Mouse (Mus musculus): ENCODE measurements around the gene Ube2d2b. TPM values are rescaled to one million over a fixed set of nuclear protein-coding genes. Genes with fewer than 3 reads are reported as not detected.

Ube2d2b gene
- total RNA-seq (2021) (not detected), polyA plus RNA-seq (2012; rRNA removed) (not detected in 2 replicates)
- long read RNA-seq: 0 reads

DNA sequence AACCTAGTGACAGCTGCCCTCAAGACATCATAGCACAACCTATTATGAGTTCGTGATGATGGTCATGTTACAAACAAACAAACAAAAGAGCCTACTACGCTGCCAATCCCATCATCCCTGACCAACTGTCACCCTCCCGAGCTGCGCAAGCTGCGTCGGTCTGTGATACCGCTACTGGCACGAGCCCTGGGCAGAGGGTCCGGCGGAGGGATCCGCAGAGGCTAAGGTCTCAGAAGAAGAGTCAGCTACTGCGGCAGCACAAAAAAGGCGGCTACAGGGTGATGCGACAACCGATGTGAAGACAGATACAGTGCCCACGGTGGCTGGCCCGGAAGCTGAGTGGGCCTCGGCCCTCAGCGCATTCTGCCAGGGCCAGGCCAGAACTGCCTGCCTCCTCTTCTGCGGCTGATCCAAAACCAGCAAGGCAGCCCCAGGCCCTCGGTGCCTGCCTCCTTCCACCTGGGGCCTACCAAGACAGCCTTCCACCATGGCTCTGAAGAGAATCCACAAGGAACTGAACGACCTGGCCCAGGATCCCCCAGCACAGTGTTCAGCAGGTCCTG is at the start of gene Ube2d2b:
Gene Ube2d2b (plus strand): TSS at position 102 of the 563 bp plus-strand sequence.
- no peak for DNase-seq

DNA sequence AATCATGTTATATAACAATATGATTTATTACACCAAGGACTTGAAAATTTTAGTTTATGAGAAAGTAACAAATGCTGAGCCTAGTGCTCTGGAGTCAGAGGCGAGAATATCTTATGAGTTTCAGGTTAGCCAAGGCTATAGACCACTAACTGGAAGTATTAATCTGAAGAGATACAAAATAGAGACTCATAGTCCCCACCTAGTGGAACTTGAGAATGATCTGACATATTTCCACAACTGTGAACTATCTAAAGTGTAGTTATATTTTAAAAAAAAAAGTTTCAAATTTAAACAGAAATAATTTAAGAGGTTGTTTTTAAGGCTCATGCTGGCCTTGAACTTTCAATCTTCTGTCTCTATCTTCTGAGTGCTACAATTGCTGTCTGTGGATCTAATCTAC is 47.5 kb upstream of the Ube2d2b start:
- no peak for DNase-seq

DNA sequence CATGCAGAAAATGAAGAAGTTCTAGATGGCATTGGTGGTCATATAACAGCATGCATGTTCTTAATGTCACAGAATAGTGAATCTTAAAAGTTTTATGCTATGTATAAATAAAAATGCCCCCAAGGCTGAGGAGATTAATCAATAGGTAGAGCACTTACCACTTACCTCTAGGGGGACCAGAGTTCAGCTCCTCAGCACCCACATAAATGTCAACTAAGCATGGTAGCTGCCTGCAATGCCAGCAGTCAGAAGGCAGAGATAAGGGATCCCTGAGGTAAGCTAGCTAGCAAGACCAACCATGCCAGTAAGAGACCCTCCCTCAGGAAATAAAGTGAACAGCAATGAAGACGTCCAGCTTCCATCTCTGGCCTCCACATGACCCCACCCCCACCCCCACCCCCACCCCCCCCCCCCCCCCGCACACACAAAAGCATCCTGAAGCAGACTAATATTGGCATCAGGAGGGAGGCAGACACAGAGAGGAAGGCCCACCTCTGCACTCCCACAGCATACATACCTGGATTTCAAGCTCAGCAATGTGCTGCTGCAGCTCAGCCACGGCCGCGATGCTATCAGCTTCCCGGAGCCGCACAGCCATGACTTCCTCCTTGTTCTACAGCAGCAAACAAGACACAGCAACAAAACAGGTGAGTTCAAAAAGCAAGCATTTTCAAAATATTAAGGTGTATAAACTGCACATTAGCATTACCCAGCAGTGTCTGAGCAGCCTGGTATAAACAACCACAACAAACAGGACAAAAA is 42.0 kb upstream of the Ube2d2b start:
- no peak for DNase-seq

- DNase-seq: no peak
Observed at GRCm38 (mm10) chr5:107789492-107789891, 40.4 kb upstream of the Ube2d2b start.

- DNase-seq: no peak
Observed at GRCm38 (mm10) chr5:107791966-107792365, 37.9 kb upstream of the Ube2d2b start.

DNA sequence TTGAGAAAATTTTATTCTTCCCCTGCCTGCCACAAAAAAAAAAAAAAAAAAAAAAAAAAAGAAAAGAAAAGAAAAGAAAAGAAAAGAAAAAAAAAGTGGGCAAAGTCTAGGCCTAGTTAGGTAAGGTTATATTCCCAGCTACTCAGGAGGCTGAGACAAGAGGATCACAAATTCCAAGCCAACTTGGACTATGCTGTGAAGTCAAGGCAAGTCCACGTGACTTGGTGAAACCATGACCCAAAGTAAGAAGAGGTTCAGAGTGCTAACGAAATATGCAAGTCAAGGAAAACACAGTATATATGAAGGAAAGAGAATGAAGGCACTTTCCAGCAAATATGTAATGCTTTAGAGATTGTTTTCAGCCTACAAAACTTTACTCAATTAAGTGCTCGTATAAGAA is 37.4 kb upstream of the Ube2d2b start:
- no peak for DNase-seq

GRCm38 (mm10) chr5:107793258-107793657 is 36.6 kb upstream of the Ube2d2b start:
- peak; percentile 48 for DNase-seq

DNA sequence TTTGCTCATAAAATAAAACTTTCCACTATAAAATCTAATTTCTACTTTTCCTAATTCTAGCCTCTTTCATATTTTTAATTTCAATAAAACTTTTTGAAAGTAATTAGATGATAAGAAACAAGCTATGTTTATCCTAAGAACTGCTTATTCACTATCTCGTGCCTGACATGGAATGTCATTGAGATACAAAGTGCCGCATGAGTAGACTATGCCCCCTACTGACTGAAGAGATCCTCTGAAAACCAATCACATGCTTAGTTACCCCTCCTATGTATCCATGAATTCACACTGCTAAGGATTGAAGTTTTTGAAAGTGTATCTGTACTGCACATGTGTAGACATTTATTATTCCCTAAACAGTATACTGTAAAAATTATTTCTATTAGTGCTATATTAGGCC is 36.0 kb upstream of the Ube2d2b start:
- no peak for DNase-seq

DNA sequence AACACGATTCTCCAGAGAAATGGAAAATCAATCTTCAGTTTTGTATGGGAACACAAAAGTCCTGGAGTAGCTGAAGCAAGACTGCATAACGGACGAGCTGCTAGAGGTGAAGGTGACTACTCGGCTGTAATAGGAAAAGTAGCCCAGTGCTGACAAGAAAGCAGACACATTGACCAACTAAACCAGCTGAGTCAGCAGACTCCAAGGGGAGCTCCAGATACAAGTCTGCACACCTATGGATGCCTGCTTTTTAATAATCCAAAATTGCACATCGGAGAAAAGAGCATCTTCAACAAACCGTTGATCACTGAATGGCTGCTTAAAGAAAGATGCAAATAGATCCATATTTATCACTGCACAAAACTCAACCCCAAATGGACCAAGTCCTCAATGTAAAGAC is 31.6 kb upstream of the Ube2d2b start:
- no peak for DNase-seq

GRCm38 (mm10) chr5:107801234-107801633 is 28.7 kb upstream of the Ube2d2b start:
- no peak for DNase-seq

- no peak for DNase-seq
Observed at GRCm38 (mm10) chr5:107802621-107803020, 27.3 kb upstream of the Ube2d2b start.

DNA sequence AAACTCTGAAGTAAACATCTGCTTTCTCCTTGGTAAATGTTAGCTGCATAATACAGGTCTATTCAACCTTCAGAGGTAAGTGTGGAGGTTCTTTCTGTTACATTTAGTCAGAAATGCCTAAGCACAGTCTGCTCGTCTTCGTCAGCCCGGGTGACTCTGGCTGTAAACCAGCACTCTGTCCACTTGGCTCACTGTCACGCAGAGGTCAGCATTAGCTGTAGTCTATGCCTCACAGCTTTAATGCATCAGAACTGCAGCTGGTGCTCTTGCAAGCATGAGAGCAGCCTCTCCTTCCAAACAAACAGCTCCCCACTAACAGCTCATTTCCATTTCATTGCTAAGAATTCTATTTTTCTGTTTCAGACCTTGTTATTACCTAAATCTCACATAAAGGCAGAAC is 22.4 kb upstream of the Ube2d2b start:
- no peak for DNase-seq

GRCm38 (mm10) chr5:107814651-107815050 is 15.2 kb upstream of the Ube2d2b start:
- DNase-seq: no peak

GRCm38 (mm10) chr5:107822521-107822920 is 7.4 kb upstream of the Ube2d2b start:
- no peak for DNase-seq

- DNase-seq: no peak
Observed at GRCm38 (mm10) chr5:107831351-107831750, 1.5 kb downstream of the Ube2d2b start.

- no peak for DNase-seq
Observed at GRCm38 (mm10) chr5:107834287-107834686, 4.4 kb downstream of the Ube2d2b start.

DNA sequence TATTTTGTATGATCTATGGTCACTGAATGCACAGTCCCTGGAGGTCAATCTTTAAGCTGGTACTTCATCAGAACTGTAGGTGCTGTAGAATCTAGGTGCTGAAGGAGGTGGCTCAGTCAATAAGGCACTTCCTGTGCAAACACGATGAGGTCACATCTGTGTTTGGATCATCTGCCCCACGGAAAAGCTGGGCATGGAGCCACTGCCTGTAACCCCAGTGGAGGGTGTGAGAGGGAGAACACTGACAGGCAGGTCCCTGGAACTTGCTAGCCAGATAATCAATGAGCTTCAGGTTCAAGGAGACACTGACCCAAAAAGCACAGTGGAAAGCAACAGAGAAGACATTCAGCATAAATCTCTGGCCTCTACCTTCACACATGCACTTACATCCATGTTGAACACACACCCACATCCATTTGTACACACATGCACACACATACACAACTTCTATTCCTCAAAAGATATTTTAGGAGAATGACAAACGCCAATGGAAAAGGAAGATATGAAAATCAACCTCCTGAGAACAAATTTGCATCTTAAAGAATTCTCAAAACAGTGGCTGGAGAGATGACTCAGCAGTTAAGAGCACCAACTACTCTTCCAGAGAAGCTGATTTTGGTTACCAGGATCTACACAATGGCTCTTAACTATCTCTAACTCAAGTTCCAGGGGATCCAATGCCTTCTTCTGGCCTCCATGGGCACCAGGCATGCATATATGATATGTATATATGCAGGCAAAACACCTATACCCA is 9.2 kb downstream of the Ube2d2b start:
- DNase-seq: peak; percentile 75

- DNase-seq: no peak
Observed at GRCm38 (mm10) chr5:107840549-107841238, 10.8 kb downstream of the Ube2d2b start.

DNA sequence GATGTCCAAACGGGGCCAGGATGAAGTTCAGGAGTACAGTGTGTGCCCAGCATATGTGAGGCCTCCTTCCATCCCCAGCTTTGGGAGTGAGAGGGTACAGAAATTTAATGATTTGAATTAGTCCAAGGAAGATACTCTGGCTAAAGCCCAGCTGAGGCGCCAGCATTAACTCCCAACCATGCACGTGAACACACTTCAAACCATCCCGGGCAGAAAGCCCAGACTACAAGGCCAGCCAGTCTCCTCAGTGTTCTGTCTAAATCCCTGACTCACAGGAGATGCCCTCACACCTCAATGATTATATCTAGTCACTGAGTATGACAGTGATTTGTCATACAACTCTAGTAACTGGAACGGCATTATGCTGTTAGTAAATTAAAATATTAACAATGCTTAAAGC is 17.4 kb downstream of the Ube2d2b start:
- DNase-seq: peak; percentile 88

- no peak for DNase-seq
Observed at GRCm38 (mm10) chr5:107847817-107848216, 17.9 kb downstream of the Ube2d2b start.

- no peak for DNase-seq
Observed at GRCm38 (mm10) chr5:107848964-107849363, 19.1 kb downstream of the Ube2d2b start.

- peak; percentile 35 for DNase-seq
Observed at GRCm38 (mm10) chr5:107853807-107854206, 23.9 kb downstream of the Ube2d2b start.
